Mouse (Mus musculus): ENCODE data around the gene Olfr1324.
"Not testable (repeated sequence)": the region's sequence is repeated elsewhere in the genome, so short reads cannot be mapped to it uniquely, and the experiment has no call there.

- TF ChIP-seq BHLHE40 (IDR thresholded peaks at IDR 0.05; ENCODE audit: borderline replicate concordance, low read depth, low read length); POLR2A (IDR thresholded peaks at IDR 0.05; ENCODE audit: control insufficient read depth in 1 of 2, insufficient read depth in 1 of 2, low read depth in 1 of 2, low read length in 2 of 2, poor library complexity in 1 of 2); POLR2AphosphoS5 (IDR thresholded peaks at IDR 0.05; ENCODE audit: borderline replicate concordance, low read depth, low read length); ETS1 (IDR thresholded peaks at IDR 0.05; ENCODE audit: low read depth, low read length); CTCF (IDR thresholded peaks at IDR 0.05 in 2 of 3, conservative IDR thresholded peaks at IDR 0.05 in 1 of 3; ENCODE audit: control insufficient read depth in 1 of 3, insufficient read depth in 1 of 3, low read depth in 2 of 3, low read length in 3 of 3, poor library complexity in 1 of 3, severe bottlenecking in 1 of 3); HCFC1 (IDR thresholded peaks at IDR 0.05; ENCODE audit: low read depth, low read length); USF2 (IDR thresholded peaks at IDR 0.05; ENCODE audit: borderline replicate concordance in 1 of 2, insufficient read depth in 1 of 2, low read depth in 1 of 2, low read length in 2 of 2); SMC3 (IDR thresholded peaks at IDR 0.05; ENCODE audit: low read depth, low read length); MEF2A (IDR thresholded peaks at IDR 0.05; ENCODE audit: extremely low read depth, insufficient replicate concordance, low read depth, low read length, poor library complexity, severe bottlenecking): not testable (repeated sequence)
- TF ChIP-seq GATA1 (IDR thresholded peaks at IDR 0.05; ENCODE audit: low read depth, low read length) (peak; percentile 42; the same call in 1 of the 2 replicates), MYB (IDR thresholded peaks at IDR 0.05; ENCODE audit: low read depth, low read length) (peak; percentile 42; the same call in 1 of the 2 replicates)
These were observed 17.9 kb downstream of the Olfr1324 start for GRCm38 (mm10) chrX:50410361-50410760.
